Mouse (Mus musculus) spleen, postnatal 36 days (tissue): ENCODE data around the gene Olfr619.

Experiments used
- DNase-seq, 2 experiments: peaks; one replicate each; pipeline ENCODE4 v3.0.0; 2022; ENCODE audit warnings: low spot score in 2 of 2, mixed read lengths in 1 of 2

Gene Olfr619

DNA sequence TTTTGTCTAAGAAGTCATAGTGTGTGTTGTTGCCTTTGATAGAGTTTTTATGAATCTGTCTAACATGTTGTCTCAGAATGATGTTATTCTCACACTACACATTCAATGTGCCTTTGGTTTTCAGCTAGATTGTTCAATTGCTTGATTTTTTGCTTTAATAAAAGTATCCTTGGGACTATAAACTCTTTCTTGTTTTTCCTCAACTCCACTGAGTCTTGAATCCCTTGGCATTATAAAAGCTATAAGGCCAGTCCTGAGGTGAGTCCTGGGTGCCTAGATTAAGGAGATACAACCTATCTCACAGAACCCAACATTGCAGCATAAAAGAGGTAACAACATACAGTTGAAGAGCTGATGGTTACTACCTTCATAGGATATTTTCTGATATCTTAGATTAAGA lies at the start of gene Olfr619:
Gene Olfr619 (plus strand): TSS at position 301 of the 400 bp plus-strand sequence.
- no peak for DNase-seq

DNA sequence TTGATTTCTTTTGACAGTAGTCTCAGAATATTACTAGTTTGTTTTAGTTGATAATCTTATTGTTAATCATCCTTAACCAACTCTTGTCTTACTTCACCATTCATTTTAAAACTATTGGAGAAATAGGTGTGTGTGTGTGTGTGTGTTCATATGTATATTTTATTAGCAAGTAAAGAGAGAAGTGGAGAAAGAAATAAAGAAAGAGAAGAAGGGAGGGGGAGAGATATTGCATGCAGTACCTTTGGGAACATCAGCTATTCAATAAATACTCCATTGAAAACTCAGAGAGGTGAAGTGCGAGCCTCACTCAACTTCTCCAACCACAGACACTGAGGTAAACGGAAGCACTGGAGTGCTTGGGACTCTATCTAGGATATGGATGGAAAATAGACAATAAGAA lies 44.6 kb upstream of the Olfr619 start, which contains the start of gene Olfr615:
Gene Olfr615 (plus strand): TSS at position 301 of the 400 bp plus-strand sequence.
- no peak for DNase-seq

DNA sequence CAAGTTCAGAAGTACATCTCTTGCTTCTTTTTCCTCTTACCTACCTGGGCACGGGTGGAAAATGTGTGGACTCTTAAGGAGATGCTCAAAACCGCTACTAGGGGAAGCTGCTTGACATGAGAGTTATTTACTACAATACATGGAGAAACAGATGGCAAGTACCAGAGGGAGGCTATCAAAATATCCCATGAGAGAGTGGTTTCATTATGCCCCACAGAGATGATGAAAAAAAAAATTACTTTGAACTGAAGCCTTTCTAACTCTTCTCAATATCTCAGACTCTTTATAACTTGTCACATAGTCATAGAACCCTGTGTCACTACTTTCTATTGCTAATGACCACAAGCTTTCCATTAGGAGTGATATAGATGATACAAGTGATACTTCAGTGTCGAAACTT lies 31.3 kb upstream of the Olfr619 start, which contains the start of gene Olfr616:
Gene Olfr616 (minus strand): TSS at position 101 of the 400 bp plus-strand sequence.
- DNase-seq, result no peak

DNA sequence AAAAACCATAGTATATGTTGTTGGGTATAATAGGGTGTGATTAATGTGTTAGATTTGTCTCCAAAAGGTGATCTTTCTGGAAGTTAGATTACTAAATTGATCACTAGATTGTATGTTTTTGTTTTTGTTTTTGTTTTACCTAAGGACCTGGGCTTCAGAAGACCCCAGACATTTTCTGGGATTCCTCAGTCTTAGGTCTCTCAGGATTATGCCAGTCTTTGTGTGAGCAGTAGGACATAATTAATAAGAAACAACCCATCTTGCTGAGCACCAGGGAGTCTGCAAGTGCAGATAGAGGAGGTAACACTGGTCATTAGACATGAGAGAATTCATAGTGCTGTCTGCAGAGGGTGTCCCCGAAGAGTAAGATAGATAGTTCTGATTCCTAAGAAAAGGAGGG lies 27.6 kb upstream of the Olfr619 start, which contains the start of gene Olfr617:
Gene Olfr617 (plus strand): TSS at position 301 of the 400 bp plus-strand sequence.
- no peak for DNase-seq

DNA sequence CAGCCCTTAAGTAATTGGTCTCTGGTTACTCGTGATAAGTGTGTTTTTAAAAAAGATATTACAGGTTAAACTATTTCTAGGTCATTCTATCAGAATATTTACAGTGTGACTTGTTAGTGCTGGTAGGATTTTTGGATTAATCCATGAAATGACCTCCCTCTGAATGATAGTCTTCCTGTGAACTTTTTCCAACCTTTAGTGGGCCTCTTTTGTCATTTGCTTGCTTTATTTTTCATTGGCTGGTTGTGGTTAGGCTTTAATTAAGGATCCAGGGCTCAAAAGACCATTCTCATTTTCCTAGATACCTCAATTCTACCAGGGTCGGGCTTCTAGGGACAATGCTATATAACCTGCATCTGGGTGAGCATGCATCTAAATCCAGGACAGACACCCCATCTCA lies 10.6 kb upstream of the Olfr619 start, which contains the start of gene Olfr618:
Gene Olfr618 (plus strand): TSS at position 301 of the 400 bp plus-strand sequence.
- DNase-seq, result no peak

DNA sequence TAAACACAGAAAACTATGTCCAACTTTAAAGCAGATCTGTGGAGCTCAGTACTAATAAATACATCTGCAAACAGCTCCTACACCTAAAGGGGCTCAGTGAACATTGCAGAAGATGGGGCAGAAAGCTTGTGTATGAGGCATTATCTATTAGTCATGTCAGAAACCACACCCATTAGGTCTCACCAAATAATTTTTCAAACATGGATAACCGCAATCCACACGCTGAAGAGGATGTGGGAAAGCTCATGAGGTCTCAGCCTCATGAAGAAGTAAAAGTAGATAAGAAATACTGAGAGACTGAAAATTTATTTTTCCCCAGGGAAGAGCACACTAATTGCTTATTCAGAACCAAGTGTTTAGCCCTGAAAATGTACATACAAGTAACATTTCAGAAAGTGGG lies 7.0 kb downstream of the Olfr619 start:
- DNase-seq, result no peak

DNA sequence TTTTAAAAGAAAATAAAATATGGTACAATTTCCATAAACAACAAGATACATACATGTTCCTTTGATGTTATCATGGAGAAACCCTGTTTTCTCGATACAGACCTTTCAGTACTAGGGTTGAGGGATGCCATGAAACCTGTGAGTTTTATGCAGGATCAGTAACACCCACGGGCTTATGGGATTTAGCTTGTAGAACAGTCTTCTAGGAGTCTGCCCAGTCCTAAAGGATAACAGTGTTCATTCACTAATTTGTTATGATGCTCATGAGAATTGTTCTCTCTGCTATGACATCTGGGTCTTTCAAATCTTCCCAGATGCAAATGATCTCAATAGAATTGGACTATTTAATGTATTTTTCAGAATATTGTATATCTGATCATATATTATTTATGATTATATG lies 12.1 kb downstream of the Olfr619 start, which contains the start of gene Olfr620:
Gene Olfr620 (minus strand): TSS at position 101 of the 400 bp plus-strand sequence.
- no peak for DNase-seq

DNA sequence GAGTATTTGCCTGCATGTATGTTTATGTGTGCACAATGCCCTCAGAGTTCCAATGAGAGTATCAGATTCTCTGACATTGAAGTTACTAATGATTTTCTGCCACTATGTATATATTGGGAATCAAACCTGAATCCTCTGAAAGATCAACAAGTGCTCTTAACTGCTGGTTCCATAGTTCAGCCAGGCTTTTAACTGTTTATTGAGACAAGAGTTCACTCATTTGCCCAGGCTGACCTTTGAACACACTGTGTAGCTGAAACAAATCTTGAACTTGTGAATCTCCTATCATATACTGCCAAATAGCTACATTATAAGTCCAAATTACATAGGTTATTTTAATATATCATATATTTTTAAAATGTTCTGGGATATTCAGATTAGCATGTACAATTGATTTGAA lies 36.4 kb downstream of the Olfr619 start:
- no peak for DNase-seq

DNA sequence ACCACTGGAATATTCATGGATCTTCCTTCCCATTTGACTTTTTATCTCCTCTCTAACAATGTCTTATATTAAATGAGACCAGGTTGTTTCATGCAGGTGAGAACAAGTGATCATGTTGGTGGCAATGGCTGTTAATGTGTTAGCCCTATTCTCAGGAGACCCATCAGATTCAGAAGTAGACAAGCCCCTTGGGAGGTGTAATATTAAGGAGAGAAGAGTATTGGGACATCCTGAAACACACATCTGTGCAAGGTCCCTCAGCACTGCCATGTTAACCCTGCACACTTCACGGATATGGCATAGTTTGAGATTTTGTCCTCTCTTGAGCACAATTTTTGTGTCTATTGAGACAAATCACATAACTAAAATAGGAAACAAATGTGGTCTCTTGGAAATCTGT lies 42.2 kb downstream of the Olfr619 start, which contains the start of gene Olfr622:
Gene Olfr622 (minus strand): TSS at position 101 of the 400 bp plus-strand sequence.
- DNase-seq, result no peak

DNA sequence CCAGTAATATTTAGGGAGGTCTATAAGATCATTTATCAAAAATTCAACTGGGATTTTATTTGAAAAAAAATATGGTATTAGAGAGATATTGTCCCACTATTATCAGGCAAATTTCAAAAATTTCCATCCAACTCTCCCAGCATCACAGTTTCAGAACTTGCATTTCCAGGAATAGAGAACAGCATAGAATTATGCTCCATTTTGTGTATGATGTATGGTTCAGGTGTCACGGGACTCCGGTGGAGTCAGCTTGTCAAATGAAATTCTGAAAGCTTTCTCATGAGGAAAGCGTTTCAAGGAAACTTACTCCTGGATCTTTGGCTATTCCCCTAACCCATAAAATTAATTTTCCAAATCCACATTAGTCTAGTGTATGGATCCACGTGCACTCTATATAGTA lies 43.7 kb downstream of the Olfr619 start:
- DNase-seq, result no peak
